Mouse (Mus musculus): ENCODE measurements around the gene Slxl1. TPM values are rescaled to one million over a fixed set of nuclear protein-coding genes. Genes with fewer than 3 reads are reported as not detected.
"Not testable (repeated sequence)": the region's sequence is repeated elsewhere in the genome, so short reads cannot be mapped to it uniquely, and the experiment has no call there.

Gene Slxl1
- total RNA-seq (2014; fragmentation: Nextera tagmentation) (not detected in 2 replicates), total RNA-seq (2017) (not detected in 2 replicates)

- not testable (repeated sequence) for ATAC-seq (replicated peaks; ENCODE audit: low FRiP score, low TSS enrichment, poor library complexity, severe bottlenecking)
These were observed at the start of gene Slxl1 for GRCm38 (mm10) chrX:55226576-55226975. Gene Slxl1, plus strand, starts transcription at chrX:55226876.

Measured in megakaryocyte-erythroid progenitor cell, adult 5-6 weeks (primary cell).